Mouse (Mus musculus) heart, postnatal 14 days (tissue): ENCODE measurements around the gene Crhr1. TPM values are rescaled to one million over a fixed set of nuclear protein-coding genes. Genes with fewer than 3 reads are reported as not detected.
A peak's percentile ranks its signal among the peaks of the same experiment; 100 is the strongest.

Experiments used
- DNase-seq, 2 experiments: peaks; one replicate each; pipeline ENCODE4 v3.0.0; 2021 to 2022
- intact Hi-C: fragments of 180-260 bp; cut with DNase I; formaldehyde crosslinking; loops from one replicate; pipeline ENCODE4 v1.15.1; 2025
- total RNA-seq, 2 experiments: library from RNA; stranded (reverse); gene quantifications; 2 replicates each; pipeline ENCODE4 v1.2.3; 2021

Gene Crhr1
- total RNA-seq, 2 experiments from 2014 or later, result not detected

- DNase-seq, result peak; percentile 9 to 10
- intact Hi-C loops, result no loop called here
Measured at GRCm38 (mm10) chr11:104131756-104132155, 899 bp upstream of the Crhr1 start.

- no peak for DNase-seq
- intact Hi-C loops, result no loop called here
Measured at GRCm38 (mm10) chr11:104133442-104133983, 858 bp downstream of the Crhr1 start.

GRCm38 (mm10) chr11:104138976-104139375, 6.3 kb downstream of the Crhr1 start:
- intact Hi-C loops, result no loop called here
- DNase-seq, result no peak

GRCm38 (mm10) chr11:104144930-104145329, 12.3 kb downstream of the Crhr1 start:
- intact Hi-C loops, result no loop called here

GRCm38 (mm10) chr11:104148787-104149186, 16.1 kb downstream of the Crhr1 start:
- DNase-seq, result no peak
- intact Hi-C loops, result no loop called here

More at GRCm38 (mm10) chr11:104144930-104145329, 12.3 kb downstream of the Crhr1 start:
- DNase-seq, result no peak

DNA sequence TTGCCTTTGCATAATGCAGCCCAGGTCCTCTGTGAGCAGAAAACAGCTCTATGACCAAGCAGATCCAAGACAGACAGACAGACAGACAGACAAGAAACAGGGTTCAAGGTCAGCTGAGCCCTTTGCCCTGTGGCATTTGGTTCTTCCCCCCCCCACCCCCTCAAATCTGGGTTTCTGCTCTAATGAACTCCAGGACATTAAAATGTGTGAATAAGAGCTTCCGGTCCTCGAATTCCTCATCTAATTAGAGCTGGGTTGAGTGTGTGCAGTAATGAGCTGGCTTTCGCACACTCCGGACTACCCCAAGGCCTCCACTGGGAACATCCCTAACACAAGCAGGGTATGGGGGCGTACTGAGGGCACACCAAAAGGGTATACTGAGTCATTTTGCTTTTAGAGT, 18.3 kb downstream of the Crhr1 start:
- intact Hi-C loops, result no loop called here

DNA sequence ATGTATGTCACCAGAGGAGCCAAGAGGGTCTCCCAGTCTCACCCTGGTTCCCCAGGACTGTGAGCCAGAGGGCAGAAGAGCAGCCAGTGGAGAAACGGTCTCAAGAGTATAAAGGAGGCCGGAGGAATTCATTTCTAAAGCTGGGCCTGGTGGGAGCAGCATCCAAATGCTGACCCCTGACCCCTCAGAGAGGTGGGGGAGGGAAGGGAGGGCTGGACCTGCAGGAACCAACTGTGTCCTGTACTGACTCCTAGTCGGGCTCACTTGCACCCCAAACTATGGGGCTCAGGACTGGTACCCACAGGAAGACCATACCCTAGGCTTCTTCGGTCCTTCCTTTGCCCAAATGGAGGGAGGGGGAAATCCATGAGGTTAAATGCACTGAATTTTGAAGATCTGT, 21.7 kb downstream of the Crhr1 start:
- no peak for DNase-seq
- intact Hi-C loops, result no loop called here

More for the DNA sequence above, 18.3 kb downstream of the Crhr1 start:
- DNase-seq, result no peak

DNA sequence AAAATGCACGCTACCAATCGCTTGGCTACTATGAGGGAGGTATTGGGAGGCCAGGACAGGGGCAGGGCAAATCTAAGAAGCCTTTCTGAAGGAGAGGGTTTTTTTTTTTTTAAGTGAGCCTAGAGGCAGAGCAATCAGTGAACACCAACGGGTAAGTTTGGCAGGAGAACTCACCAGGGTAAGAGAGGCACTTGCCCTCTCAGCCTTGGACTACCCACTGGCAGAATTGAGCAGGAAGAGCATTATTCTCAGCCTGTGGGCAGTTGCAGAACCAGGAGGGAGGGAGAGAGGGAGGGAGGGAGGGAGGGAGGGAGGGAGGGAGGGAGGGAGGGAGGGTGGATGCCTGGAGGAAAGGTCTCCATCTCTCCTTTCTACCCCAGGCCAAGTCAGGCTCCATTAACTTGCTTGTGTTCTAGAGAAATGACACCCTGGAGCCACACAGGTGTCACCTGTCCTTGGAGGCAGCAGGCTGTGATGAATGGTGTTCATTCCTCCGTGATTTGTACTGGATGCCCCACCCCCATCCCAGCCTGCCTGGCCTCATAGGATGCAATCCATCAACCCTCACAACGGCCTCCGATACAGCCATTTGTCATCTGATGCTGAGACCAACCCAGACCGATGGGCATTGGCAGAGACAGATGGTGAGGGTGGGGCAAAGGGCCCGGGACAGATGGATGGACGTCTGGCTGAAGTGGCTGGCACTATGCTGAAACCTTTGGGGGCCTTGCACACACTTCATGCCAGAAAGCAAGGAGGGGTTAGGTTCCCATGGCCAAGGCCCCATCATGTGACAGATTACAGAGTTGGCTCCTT, 22.4 kb downstream of the Crhr1 start:
- DNase-seq, result no peak
- intact Hi-C loops, result no loop called here

DNA sequence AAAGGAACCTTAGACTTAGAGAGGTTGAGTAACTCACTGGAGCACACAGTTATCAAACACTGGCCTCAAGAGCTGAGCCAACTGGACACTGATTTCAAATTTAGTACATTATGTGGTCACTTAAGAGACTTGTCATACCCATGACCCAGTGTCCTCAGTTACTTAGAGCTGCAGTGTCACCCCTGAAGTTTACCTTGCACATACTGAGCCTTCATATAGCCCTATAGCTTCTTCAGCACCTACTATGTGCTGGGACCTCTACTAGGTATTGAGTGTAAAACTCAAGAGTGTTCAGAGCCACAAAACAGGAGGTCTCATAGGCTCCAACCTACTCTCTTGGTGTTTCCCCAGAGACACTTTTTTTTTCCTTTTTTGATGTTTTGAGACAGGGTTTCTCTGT, 23.2 kb downstream of the Crhr1 start:
- no peak for DNase-seq
- intact Hi-C loops, result no loop called here

- no peak for DNase-seq
- intact Hi-C loops, result no loop called here
Measured at GRCm38 (mm10) chr11:104156391-104156790, 23.7 kb downstream of the Crhr1 start.

DNA sequence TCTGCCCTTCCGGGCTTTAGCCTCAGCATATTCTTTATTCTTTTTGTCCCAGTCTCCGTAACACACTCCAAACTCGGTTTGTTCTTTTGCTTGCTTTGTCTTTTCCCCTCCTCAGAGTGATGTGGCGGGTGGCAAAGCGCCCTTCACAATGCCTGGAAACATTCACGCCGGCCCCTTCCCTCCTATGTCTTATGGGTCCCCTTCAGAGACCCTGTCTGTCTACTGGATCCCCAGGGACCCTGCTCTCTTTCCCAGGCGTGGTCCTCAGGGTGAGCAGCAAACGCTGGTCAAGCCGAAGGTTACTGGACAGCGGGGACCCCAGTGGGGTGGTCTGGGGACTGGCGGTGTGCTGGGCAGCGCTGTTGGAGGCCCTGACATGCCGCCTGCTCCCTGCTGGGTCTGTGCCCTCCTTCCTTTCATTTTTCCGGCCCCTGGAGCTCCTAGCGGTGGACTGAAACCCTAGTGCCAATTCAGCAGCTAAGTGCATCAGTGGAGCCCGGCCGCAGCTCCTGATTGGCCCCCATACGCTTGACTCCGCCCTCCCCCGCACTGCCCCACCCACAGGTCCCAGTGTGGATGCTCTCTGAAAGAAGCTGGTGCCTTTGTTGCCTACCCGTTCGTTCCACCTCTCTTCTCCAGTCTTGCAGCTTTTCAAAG, 25.1 kb downstream of the Crhr1 start:
- peak; percentile 26 to 35 for DNase-seq

DNA sequence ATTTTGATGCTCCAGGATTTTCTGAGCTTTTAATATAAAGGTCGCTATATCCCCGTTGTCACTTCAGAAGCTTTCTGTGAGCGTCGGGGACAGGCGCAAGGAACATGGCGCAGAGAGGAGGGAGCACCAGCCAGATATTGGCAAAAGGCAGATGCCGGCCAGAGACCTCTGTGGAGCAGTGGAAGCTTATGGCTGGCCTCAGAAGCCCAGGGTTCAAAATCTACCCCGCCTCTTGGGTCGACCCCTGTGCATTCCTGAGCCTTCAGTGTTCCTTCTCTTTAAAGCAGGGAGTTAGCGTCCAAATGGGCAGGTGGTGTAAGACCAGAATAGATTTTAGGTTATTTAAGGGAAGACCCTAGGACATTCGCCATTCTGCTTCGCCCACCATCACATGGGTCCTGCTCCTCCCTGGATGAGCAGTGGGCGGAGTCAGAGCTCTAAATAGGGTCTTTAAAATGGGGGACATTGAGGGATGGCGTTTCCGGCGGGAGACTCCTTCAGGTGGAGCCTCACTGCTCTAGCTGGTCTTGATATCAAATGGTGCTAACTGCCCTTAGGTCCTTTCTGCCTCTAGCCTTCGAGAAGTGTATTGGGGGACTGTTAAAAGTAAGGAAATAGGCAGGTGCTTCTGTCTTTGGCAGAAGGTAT, 25.7 kb downstream of the Crhr1 start:
- intact Hi-C loops, result no loop called here
- DNase-seq, result no peak

More for the DNA sequence above, 25.1 kb downstream of the Crhr1 start:
- intact Hi-C loops, result no loop called here

GRCm38 (mm10) chr11:104159769-104160272, 27.2 kb downstream of the Crhr1 start:
- no peak for DNase-seq

GRCm38 (mm10) chr11:104161153-104161552, 28.5 kb downstream of the Crhr1 start:
- intact Hi-C loops, result no loop called here
- no peak for DNase-seq

More at GRCm38 (mm10) chr11:104159769-104160272, 27.2 kb downstream of the Crhr1 start:
- intact Hi-C loops, result no loop called here

- intact Hi-C loops, result no loop called here
- DNase-seq, result no peak
Measured at GRCm38 (mm10) chr11:104164257-104164656, 31.6 kb downstream of the Crhr1 start.

DNA sequence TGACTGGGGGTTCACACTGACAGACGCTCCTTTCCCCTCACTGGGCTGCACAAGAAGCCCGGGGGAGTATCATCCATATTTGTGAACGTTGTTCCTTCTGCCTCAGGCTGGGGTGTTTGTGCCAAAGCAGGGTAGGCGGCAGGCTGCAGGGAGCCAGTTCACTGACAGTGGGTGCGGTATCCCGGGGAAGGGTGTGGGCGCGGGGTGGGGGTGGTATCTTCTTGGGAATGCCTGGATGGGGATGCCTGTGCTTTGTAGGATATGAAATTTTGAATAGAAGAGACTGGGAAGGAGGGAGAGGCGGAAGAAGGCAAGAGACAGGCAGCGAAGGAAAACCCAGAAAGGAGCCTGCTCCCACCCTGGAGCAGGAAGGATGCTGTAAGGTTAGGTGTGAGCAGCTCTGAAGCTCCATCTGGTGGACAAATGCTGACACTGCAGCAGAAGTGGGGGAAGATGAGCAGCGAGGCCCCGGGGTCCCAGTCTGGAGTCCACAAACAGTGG, 38.7 kb downstream of the Crhr1 start:
- intact Hi-C loops, result loop anchor here (1.0 to 10.0 kb wide), 2 partner anchors 184 to 407 kb away; no protein-coding TSS in a partner anchor
- peak; percentile 63 to 73 for DNase-seq

DNA sequence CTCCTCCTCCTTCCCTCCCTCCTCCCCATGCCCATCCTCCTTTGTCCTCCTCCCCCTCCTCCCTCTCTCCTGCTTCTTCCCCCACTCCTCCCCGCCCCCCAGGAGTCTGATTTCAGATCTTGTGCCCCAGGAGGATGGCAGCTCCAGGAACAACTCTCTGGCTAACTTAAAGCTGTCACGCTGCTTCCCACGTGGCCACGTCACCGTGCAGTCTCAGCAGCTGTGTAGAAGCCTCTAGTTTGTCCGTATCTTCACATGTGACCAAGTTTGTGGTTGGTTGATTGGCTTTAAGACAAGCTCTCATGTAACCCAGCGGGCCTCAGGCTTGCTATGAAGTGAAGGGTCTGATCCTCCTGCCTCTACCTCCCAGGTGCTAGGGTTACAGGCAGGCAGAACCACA, 46.2 kb downstream of the Crhr1 start:
- DNase-seq, result no peak
- intact Hi-C loops, result loop anchor here (10.0 kb wide), 1 partner anchor 414 kb away; no protein-coding TSS in a partner anchor

DNA sequence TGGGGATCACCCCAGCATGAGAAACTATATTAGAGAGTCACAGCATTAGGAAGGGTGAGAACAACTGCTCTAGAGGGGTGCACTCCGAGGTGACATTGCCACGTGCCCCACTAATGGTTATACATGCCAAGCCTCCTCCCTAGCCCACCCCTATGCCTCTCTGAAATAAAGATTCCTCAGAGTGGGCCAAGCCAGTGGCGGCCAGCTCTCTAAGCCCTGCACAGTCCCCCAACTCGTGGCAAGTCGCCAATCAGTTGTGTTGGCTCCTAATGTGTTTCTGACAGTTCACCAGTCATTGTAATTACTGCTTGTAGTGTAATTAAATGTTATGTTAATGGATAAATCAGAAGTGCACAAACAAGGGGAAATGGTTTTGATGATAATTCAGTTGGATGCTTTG, 47.1 kb downstream of the Crhr1 start:
- intact Hi-C loops, result loop anchor here (10.0 kb wide), 1 partner anchor 415 kb away; no protein-coding TSS in a partner anchor

DNA sequence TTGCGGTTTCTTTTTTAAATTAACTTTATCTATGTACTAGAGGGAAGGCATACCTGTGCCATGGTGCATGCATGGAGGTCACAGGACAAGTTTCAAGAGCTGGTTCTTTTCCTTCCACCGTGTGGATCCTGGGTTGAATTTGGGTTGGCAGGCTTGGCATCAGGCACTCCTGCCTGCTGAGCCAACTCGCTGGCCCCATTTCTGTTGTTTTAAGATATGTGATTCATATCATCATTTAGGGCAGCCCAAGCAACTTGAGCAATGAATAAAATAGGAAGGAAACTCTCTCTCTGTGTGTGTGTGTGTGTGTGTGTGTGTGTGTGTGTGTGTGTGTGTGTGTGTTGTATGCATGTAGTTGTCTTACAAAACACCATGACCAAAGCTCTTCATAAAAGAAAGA, 49.5 kb downstream of the Crhr1 start:
- intact Hi-C loops, result no loop called here

More for the DNA sequence above, 47.1 kb downstream of the Crhr1 start:
- DNase-seq, result no peak

DNA sequence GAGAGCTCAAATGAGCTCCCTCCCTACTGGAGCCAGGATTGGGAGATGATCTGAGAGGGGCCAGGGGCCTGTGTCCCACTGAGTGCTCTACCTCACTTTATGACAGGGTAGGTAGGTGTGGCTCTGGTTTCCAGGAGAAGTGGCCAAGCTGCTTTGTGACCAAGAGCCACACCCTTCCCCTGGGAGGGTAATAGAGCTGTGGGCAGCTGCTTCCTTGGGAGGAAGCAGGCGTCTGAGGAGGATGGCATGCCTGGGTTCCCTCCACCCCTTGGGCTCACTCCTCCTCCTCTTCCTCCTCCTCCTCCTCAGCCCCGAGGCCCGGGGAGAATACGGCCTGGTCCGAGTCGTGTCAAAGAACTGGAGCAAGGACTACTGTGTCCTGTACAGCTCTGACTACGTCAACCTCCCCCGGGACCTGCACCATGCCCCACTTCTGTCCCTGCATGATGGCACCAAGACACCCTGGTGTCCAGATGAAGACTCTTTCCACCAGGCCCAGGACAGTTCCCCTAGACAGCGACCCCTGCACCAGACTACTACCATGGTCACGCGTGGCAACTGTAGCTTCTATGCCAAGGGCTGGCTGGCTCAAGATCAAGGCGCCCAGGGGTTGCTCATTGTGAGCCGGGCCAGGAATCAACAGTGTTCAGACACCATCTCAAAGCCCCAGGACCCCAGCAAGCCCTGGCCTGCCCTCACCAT, 53.6 kb downstream of the Crhr1 start, which contains the start of gene Sppl2c:
Gene Sppl2c, plus strand, starts transcription at position 193 of the 702 bp plus-strand sequence.
- intact Hi-C loops, result no loop called here

More for the DNA sequence above, 49.5 kb downstream of the Crhr1 start:
- DNase-seq, result no peak

More for the DNA sequence above, 53.6 kb downstream of the Crhr1 start, which contains the start of gene Sppl2c:
- DNase-seq, result no peak
